Mouse (Mus musculus) cerebellum, adult 18-20 months (tissue): ENCODE data around the gene Col4a2.

Experiments
- DNase-seq, 2 experiments: peaks; one replicate each; pipeline ENCODE4 v3.0.0; 2021

Col4a2 gene

DNA sequence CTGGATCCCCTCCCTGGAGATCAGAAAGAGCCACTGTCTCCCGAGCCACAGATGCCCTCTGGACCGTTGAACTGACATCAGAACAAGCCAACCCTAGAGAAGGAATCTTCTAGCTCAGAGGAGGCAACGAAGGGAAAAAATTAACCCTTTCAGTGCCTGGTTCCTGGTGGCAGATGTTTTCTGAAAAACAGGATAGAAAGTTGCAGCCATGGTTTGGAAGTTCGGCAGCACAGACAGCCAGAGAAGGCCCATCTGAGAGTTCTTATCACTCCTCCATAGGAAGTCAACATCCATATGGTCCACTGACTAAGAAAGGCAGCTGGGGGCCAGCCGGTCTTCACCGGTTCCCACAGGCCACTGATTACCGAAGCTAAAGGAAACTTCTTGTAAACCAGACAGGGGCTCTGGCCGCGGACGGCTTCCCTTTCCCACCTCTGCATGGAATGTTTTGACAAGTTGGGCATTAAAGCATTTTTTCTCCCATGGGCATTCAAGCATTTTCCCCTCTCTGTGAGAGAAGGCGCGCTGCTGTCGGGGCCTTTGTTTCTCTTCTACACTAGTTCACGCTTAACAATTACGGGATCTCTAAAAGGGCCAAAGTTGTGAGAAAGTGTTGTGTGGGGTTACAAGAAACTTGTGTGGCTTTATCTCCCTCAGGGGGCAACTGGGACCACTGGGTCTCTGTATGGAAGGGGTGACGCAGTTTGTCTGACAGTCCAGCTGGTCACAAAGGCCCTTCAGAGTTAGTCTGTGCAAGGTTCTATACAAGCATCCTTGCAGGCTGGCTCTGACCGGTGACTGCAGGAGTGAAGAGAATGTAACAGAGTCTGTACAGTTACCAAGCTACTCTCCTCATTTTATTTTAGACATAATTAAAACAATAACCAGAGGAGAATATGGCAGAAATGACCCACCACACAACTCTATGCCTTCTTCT is 49.9 kb downstream of the Col4a2 start:
- no peak for DNase-seq

DNA sequence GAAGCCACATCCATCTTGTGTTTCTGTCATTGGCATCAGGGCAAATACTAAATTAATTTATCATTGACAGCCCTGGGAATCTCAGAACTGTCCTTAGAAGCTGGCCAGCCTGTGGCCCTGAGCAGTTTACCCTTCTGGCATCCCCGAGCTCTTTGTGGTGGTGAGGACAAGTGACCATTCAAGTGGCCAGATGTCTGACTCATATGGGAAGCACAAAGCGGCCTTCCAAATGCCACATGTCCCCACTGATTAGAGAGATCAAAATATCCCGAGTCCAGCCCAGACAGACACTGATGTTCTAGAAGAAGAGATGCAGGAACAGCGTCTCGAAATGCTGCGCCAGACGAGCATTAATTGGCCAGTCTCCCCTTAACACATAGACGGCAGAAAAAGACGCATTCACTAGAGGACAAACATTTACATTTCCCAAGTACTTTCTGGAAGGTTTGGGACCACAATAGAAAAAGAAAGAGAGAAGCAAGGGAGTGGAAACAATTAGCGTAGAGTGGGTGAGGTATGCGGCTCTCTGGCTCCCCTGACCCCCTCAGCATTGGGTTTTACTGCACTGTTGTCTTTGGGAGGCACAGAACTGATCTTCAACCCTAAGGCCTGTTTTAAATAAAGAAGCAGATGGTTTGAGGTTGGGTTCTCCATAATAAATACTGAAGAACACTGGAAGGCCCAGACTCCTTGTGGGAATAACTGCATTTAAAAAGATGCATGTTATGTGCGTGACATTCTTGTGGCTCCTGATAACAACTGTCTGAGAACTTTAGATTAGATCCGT is 50.9 kb downstream of the Col4a2 start:
- DNase-seq, result no peak

DNA sequence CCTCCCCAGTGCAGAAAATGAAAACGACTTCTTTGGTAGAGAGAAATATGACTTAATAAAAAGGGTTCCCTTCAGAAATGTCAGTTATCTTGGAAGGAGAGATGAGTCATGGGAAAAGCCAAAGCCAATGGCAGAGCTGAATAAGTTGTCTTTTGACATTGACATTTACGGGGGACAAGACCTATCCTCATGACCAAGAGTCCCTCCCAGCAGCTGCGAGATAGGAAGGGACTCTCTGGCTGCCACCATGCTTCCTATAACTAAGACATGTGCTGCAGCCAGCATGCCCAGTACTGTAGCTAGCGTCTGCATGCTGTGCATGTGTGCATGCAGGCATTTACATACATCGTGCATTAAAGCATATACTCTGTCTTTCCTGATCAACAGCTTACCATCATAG is 53.6 kb downstream of the Col4a2 start:
- DNase-seq, result no peak

DNA sequence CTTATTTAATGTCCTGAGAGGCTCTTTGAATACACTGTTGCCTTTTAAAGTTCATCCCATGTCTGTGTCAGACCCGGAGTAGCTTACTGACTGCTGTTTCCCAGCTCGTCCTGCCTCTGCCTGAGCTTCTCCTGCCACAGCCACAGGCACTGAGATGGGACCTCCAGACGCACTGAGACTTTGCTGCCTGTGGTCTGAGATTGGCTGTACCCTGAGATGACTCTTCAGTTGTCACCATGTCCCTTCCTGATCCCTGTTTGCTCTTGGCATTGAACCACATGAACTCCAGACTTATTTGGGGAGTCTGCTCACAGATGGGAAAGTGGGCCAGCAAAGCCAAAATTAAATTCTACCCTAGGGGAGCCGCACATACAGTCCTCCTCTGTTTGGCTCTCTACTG is 54.1 kb downstream of the Col4a2 start:
- DNase-seq, result no peak

DNA sequence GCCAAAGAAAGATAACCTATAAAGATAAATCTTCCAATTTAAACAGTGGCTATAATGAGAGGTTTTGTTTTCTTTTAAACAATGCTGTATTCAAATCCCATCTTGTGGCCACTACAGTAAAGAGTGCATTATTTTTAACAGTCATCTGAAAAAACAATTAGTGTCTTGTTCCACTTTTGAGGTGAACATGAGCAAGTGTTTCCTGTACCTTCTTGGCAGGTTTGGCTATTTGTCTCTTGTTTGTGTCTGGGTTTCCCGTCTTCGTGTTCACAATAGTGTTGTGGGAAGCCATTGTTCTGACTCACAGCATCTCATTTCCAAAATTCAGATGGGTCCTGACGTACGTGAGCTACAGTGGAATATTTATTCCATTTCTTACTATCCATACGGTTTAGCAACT is 55.1 kb downstream of the Col4a2 start:
- DNase-seq, result no peak

DNA sequence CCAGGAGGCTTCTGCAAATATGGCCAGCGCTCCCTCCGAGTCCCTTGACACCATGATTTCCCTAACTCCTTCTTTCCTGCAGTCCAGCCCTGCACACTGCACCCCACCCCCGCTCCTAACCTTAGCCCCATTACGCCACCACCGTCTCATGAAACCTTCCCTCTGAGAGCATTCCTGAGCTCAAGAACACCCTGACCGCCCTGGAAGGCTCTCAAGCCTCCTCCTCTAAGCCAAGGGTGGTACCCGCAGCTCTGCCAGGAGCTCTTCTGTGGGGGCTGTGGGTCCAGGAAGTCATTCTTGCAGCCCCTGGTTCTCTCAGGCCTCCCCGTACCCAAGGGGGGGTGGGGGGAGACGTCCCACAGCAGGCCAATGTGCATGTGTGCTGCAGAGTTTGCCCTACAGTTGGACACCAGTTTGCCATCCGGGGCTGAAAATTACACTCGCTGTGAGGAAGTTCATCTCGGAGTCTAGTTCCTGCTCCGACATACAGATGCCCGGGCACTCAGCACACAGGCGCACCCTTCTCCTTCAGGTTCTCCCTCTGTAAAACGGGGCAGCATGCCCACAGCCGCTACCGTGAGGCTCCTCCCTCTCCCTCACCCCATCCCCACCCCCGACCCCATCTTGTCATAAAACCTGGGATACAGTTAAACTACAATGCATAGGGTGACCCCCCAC is 57.1 kb downstream of the Col4a2 start:
- no peak for DNase-seq

DNA sequence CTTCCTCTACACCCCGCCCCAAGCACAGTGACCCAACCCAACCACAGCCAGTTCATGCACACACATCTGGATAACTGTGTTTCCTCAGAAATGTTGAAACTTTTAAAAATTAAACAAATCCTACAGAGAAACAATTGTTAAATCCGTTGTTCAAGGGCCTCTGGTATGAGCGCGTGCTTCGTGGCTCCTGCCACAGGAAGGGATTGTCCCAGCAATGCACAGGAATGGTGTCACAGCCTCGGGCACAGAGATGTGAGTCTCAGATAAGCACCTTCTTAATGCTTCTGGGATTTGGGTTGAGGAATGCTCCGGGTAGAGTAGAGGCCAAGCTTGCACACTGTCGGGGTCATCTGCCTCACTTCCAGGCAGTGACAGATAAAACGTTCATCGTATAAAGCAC is 58.7 kb downstream of the Col4a2 start:
- DNase-seq, result no peak

DNA sequence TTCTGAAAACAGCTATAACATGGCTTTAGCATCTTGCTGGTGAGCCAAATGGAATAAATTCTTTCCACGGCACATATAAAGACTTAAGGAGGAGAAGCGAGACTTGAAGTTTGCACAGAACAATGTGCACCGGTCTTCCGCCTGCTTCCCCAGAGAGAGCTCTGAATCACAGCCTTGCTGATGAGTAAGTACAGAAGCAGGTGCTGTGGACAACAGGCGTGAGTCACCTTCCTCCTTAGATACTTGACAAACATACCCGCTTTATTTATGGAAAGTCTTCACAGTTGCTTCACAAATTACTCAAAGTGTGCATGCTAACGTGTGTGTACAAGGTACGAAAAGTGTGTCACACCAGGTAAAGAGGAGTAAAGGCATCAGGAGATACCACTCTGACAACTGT is 59.5 kb downstream of the Col4a2 start:
- no peak for DNase-seq

DNA sequence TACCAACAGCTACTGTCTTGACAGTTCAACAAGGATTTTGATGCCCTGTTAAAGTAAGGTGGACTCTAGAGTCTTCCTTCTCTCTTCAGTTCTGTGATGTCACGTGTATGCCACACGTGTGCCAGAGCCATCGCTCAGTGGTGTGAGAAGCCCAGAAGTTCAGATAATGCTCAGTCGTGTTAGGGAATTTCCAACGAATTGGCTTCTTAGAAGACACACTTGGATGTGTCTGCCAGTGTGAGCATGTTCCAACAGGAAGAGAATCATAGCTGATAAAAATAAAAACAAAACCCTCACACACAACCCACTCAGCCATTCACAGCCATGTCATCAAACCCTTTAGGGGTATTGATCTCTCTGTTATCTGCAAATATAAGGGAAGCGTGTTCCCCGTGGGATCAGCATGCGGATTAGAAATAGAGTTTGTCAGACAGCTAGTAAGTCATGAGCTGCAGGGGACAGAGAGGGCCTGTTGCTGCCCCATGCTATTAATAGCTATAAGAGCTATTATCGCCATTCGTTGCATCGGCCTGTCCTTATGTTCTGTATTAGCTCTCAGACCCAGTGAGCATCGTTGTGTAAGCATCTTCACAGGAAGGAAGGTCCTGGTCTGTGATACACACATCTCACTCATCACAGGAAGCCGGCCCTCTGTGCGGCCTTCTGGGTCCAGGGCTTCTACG is 61.2 kb downstream of the Col4a2 start:
- no peak for DNase-seq

DNA sequence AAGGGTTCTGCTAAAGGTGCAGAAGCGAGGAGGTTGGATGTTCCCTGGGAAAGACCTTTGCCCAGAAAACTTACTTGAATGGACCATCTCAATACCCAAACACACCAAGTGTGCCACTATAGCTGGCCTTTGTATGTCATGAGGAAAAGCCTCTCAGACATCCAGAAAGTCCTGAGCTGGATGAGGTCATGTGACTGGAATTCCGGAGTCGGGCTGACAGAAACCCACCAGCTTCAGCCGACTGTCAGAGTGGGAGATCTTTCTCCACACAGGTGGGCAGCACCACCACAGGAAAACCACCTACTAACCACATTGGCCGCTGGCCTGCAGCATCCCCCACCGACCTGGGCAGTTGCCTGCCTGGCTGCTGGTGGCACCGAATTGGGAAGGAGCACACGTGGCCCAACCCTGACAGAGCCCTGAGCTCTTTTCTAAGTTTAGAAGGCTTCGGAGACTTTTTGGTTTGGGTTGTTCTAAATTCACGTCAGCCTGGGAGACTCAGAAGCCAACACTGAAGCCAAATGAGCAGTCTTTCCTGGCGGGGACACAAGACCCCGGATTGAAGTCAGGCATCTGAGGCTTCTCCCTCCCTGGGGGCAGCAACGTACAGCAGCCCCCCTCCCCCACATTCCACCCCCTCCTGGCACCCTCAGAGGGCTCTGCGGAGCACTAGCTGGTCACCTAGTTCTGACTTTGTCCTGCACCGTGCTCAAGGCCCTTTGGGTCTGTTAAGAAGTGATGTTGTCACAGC is 61.9 kb downstream of the Col4a2 start:
- no peak for DNase-seq

DNA sequence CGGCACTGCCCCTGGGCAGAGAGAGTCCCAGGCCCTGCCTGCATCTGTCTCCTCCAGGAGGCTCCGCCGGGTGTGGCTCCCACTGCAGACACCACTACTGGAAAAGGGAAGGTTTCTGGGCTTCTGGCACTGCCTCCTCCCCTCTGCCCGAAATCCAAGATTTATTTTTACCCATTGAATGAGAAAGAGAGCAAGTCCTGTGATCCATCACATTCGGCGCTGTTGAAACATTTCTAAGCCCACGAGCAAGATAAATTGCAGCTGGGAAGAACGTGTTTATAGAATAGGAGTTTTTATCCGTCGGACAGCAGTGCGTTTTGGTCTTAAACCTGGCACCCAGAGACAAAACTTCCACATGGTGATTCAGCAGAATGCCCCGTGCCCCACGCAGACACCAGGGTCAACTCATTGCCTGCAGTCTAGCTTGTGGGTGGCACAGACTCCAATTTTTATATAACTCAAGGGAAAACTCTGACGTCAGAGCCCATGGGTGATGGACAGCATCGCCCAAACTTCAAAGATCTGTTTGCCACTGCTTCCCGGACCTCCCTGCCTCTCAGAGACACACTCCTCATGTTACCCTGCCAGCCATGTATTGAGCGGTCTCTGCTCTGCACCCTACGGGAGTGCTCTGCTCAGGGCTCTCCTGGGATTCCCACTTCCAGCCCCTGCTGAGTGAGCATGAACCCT is 63.3 kb downstream of the Col4a2 start:
- DNase-seq, result no peak

DNA sequence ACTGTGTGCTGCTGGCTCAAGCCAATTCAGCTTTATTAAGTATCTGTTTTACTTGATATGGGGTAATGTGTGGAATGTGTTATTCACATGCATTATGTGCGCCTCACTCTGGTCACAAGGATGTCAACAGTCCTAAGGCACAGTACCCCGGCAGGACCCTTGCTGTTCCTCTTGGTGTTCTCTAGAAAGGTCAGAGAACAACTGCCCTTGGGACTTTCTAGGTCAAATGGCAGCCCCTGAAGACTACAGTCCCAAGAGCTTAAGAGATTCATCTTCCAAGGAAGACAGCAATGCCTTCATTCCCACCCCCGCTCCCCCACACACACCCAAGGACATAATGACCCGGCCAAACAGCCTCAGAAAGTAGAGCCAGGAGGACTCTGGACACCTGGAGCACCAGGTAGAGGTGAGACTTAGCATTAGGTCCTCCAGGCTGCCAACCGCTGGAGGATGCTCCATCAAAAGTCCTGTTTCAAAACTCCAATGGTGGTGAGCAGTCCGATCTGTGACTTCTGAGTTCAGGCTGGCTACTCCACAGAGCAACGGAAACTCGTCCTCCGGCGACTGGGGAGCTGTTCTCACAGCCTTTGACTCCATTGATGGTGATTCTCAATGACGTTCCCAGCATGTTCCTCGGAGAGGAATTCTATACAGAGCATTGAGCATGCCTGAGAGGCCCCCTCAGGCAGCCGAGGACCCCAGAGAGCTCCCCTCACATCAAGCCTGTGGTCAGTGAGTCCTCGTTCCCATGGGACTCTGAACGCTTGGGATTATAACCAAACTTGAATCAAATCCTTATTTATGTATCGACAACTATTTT is 65.0 kb downstream of the Col4a2 start:
- DNase-seq, result no peak

DNA sequence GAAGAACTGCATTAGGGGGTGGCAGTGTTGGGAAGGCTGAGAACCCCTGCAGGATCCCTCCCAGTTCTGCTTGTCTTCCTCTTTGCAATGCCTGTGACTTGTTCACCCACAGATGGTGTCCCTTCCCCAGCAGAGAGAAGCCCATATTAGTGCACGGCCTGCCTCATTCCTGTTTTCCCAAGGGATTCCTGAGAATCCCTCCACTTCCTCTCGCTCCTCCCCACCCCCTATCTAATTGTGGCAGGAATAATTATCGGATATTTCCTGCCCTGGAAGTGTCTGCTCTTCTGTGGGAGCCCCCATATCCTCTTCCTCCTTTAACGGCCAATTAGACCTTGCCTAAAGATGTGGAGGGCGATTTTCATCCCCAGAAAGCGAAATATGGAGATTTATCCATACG is 67.0 kb downstream of the Col4a2 start:
- no peak for DNase-seq

DNA sequence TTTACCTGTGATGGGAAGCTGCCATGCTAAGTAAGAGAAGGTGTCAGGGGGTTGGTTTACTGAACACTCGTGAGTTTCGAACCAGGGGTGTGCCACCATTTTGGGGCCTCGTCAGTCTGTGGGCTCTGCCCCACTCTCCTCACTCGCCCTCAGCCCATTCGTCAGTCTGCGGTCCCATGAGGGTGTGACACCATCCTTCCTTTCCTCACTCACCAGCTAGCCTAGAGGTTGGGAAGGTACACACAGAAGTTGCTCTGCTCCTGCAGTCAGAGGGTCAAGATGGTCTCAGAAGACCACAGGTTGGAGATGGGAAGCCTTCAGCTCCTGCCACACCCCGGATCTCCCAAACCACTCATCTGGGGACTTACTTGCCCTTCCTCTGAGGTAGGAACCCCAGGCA is 68.9 kb downstream of the Col4a2 start:
- no peak for DNase-seq

DNA sequence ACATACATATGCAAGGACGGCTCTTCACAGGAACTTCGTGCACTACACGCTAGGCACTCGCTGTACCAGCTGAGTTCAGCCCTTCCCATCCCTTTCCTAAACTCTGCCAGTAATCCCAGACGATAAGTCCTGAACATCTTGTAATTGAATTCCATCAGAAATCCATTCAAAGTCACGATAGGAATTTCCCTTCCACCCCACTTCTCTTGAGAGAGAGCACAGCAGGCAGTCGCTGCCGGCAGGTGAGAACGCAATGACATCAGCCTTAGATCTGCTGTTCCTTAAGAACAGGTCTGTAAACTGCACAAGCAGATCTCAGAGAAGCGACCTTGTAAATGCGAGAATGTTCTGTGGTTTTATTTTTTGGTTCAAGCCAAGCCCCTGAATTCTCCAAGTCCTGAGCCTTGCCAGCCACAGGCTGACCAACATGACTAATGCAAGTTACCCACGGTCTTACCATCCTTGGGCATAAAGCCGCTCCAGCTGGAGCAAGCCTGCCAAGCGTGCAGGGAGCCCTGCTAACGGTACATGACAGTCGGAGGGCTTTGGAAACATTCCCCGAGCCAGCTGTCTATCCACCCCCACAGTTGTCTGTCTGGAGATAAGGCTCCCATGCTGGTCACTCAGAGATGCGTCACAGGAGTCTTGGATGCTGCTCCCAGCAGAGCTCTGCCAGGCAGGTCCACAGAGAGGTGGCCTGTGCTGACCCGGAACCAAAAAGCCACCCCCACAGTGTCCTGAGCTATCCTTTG is 69.6 kb downstream of the Col4a2 start:
- peak; percentile 30 to 43 for DNase-seq

DNA sequence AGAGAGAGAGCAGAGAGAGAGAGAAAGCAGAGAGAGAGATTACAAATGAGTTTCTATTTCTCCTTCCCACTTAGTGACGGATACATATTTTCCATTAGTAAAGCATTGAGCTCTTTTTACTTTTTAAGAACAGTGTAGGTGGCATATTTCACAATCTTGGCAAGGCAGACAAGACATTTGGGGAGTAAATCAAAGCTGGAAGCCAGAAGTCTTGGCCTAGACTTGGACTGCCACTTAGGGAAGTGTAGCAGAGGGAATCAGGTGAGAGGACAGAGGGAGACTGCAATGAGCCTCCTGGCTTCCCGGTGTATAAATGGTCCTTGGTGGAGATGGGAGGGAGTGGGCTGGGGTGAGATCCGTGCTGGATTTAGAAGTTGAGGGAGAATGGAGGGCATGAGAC is 70.3 kb downstream of the Col4a2 start:
- DNase-seq, result no peak

DNA sequence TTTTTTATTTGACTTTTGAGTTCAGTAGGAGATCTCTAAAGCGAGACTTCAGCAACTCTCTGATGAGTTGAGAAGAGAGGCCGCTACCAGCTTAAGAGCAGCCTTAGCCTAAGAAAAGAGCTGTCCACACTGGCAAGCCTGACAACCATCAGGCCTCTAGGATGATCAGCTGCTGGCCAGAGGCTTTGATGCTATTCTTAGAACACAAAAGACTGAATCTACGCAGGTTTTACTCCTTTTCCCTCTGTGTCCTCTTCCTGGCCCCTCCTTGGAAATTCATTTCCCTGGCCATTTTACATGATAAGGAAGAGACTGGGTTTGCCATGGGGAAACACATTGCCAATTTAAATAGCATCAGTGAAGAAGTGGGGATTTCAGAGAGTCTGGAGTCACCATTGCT is 70.8 kb downstream of the Col4a2 start:
- DNase-seq, result no peak

DNA sequence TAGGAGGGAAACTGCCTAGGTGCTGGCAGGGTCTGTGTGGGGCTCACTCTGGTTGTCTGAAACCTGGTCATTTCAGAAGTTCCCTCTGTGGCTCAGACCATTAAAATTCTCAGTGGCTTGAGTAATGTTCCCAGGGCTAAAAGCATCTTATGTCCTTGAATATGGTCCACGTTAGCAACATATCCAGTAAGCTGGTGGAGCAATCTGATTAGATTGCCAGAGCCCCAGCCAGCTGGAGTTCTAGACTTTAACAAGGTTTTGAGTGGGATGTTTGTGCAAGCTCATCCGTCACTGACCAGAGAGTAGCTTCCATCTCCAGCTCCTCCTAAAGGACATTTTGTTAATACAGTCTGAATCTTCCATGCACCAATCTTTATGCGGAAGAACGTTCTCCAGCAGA is 72.2 kb downstream of the Col4a2 start:
- no peak for DNase-seq

DNA sequence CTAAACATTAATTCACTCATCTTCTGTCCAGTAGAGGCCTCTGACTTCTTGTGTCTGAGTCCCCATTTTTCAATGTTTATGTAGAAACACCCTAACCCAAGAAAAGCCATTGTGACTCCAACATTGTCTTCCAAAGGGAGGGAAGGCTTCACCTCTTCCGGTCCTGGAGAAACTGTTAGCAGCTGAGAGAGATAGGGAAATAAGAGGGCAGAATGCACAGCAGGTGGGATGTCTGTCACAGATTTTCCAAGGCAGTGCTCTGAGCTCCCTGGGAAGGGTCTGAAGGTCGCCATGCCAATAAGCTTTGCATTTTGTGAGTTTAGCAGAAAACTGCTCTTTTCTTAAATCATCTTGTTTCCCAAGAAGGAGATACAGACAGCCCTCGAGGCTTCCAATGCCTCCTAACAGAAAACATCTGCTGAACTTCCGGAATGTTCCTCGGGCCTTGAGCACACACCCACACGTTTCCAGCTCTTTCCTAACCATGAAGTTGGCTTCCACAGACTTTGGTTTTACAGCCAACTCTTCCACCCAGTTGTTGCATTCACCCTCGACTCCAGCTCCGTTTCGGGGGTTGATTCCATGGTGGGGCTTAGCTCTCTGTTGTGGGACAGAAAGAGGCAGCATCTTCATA is 72.8 kb downstream of the Col4a2 start:
- DNase-seq, result no peak
